Mouse (Mus musculus) monocyte, adult 2 months (primary cell): ENCODE results near the gene D130043K22Rik.
"Not testable (repeated sequence)": the region's sequence is repeated elsewhere in the genome, so short reads cannot be mapped to it uniquely, and the experiment has no call there.

Experiments
- DNase-seq, 2 experiments: peaks; one replicate each; pipeline ENCODE4 v3.0.0; 2022; ENCODE audit warnings: low spot score in 2 of 2, low read depth in 1 of 2

The D130043K22Rik gene

DNA sequence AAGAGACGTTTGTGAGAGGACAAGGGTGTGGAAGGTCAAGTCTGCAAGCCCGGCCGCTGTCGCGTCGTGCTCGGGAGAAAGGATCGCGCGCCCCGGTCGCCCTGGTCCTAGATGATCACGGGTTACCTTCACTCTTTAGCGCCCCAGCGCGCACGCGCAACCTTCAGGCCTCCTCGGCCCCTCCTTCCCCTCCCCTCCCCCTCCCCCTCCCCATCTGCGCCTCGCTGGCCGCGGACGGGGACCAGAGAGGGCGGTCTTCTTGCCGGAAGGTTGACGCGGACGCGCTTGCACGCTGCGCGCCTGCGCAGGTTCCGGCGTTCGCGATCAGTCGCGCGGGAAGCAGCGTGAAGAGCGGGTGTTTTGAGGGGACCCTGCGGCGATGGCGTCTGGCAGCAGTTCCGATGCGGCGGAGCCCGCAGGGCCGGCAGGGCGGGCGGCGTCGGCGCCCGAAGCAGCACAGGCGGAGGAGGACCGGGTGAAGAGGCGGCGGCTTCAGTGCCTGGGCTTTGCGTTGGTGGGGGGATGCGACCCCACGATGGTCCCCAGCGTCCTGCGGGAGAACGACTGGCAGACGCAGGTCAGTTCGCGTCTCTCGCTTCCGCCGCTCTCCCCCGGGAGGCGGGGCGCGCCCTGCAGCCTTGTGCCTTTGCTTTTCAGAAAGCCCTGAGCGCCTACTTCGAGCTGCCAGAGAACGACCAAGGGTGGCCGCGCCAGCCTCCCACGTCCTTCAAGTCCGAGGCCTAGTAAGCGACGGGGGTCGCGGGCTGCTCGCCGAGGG lies 13.4 kb upstream of the D130043K22Rik start, which contains the start of the genes Acot13 and Tdp2:
TSS of gene Acot13 (minus strand) at position 188 of the 778 bp plus-strand sequence.
TSS of gene Tdp2 (plus strand) at position 327 of the 778 bp plus-strand sequence.
- peak; percentile 85 to 89 for DNase-seq

DNA sequence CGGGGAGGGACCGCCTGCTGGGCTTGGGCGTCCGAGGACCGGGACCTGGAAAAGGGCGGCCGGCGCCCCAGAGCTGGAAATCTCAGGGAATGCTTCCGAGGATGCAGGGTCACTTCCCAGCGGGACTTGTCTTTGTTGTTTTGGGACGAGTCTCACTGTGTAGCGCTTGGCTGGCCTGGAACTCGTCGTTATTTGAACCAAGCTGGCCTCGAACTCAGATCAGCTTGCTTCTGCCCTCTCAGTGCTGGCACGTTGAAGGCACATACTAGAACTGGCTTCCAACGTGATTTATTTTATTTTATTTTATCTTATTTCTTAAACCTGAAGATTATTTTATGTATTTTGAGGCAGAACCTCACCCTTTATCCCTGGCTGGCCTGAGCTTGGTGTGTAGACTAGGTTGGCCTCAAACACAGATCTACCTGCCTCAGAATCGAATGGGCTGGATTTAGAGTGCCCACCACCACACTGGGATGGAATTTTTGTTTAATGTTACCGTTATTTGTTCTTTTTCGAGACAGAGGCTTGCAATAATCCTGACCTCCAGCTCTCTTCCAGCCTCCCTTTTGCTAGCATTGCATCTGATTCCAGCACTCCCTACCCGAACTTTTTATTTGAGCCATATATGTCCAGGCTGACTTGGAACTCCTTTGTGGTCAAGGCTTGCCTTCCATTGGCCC lies 12.7 kb upstream of the D130043K22Rik start:
- no peak for DNase-seq

DNA sequence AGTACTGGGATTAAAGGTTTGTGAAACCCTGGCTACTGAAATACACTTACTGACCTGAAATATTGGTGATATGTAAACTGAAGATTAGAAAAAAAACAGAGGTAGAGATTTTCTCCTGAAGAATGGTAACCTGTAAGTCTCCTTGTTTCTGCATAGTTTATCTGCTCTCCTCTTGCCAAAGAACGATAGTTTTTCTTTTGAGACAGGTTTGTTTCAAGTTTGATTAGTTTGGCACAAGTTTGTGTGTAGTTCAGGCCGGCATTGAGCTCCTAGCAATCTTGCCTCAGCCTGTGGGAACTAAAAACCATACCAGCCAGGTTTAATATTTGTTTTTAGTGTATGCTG lies 12.2 kb upstream of the D130043K22Rik start:
- no peak for DNase-seq

DNA sequence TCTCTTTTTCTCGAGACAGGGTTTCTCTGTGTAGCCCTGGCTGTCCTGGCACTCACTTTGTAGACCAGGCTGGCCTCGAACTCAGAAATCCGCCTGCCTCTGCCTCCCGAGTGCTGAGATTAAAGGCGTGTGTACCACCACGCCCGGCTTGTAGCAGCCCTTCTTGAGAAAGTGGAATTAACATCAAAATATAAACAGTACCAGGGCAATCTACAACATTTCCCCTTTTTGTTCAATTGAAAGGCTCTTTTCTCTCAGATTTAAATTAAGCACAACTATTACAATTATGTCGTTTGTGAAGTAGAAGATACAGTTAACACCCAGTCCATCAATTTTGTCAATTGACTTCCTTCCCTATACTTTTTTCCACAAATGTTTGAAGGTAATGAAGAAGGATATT lies 7.2 kb upstream of the D130043K22Rik start:
- not testable (repeated sequence) for DNase-seq

DNA sequence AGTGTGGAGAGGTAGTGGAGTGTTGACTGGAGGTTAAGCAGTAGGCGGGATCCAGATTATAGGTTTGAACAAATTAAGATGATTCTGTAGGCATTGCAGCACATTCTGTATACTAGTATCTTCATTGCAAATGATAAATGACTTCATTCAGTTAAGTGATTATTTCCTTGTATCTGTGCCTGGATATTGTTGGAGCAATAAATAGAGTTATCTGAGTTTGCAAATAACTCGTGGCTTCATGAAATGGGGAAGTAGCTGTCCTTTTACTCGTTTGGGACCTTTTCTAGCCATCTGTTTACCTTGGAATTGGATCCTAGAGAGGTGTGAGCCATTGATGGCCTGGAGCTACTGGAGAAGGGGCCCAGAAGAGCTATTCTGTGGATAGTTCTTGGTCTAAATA lies 5.1 kb upstream of the D130043K22Rik start:
- no peak for DNase-seq

DNA sequence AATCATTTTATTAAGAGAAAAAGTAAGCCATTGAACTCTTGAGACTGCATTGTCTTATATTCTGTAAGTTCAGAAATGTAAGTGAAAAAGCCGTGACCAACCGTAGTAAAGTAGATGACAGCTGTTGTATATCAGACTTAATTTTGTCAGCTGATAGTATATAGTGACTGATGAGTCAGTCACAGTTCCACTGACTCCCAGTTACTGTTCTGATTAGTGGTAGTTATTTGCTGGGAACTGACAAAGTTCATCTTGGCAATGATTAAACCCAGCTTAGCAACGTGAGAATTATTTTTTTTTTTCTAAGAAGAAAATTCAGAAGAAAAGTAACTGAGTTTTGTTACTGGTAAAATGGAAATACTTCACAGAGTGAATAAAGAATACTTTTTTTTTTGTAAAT lies 3.2 kb upstream of the D130043K22Rik start:
- DNase-seq: no peak

DNA sequence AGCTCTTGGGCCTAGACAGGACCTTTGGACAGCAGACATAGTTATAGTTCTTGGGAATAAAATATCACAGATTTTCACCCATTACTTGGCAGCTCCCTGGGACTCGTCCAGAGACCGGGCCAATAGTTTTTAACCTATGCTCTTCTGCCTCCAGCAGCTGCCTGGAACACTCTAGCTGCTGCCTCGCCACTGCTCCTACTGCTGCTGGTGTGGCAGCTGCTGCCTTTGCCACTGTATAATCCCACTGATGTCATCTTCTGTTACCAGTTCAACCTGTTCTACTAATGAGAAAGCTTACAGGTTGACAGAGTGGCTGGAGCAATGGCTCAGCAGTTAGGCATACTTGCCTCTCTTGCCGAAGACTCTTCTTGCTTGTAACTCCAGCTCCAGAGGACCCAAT lies 4.4 kb downstream of the D130043K22Rik start:
- no peak for DNase-seq

DNA sequence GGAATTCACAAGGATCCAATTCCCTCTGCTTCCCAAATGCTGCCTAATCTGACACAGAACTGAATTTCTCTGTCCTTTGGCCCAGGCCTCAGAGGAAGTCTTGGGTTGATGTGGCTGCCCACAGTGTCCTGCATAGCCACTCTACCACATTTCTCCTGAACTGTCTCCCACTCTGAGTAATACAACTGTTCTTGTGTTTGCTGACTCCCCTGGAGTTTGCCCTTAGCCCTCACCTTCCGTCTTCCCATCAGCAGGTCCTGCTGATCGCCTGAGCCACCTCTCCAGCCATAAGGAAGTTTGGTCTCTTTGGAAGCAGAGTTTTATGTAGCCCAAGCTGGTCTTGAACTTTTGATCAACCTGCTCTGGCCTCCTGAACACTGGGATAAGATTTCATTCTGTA lies 7.1 kb downstream of the D130043K22Rik start:
- no peak for DNase-seq

DNA sequence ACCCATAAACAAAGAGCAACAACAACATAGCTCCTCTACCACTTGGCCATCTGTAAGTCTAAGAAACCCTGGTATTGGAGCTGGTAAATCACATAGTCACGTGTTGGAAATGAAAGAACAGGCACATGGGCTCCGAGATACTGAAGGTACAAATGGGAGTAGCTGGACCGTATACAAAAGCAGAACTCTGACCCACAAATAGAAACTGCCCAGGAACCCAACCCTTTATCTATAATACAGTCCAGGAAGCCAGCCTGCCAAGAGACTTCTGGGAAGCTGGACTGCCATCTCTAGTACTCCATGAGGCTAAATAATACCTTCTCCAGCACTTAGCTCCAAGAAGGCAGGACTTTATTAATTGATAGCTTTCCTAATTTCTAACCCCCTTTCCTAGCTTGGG lies 7.6 kb downstream of the D130043K22Rik start:
- no peak for DNase-seq

DNA sequence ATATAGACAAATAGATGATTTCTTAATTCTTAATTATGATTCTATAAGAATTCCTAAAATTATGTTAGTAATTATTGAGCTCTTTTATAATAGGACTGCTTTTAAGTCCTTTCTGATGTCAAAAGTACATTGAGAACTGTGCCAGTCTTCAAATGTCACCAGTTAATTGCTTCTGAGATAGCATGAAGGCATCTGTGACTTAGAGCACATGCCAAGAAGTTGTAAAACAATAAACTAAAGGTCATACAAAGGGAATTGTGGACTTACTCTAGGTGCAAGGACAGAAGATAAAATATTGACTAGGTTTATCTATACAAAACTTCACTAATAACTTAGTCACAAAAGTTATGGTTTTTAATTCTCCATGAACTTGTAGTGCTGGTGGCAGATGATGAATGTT lies 14.2 kb downstream of the D130043K22Rik start:
- no peak for DNase-seq

DNA sequence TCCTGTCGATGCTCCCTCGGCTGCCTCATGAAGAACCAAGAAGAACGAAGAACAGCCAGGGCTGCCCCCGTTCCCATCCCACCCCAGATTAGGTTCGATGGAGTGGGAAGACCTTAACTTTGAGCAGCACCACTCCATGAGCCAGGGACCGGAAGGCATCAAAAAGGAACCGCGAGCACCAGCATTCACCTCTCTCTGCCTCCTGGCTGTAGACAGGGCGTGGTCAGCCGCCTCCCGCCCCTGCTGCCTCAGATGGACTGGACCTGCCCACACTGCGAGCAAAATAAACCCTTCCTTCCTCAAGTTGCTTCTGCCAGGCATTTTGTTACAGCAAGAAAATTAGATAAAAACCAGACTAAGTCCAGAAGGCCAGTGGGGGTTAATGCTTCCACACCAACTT lies 16.1 kb downstream of the D130043K22Rik start:
- no peak for DNase-seq

DNA sequence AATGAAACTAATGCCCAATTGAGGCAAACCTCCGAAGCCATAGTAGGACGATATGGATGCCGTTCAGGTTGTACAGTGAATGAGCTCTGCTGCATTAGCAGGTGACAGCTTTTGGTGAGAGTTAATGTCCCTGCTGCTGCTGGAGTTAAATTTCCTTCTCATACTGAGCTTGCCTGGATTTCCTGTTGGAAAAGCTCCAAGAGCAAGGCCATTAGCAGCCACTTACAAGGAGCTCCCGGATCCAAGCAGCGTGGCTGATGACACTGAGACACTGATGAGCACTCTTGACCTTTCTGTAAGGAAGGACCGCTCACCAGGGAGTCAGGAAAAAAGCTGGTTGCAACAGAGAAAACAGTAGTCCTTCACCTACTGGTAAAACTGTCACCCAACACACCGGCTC lies 17.1 kb downstream of the D130043K22Rik start:
- DNase-seq: no peak

DNA sequence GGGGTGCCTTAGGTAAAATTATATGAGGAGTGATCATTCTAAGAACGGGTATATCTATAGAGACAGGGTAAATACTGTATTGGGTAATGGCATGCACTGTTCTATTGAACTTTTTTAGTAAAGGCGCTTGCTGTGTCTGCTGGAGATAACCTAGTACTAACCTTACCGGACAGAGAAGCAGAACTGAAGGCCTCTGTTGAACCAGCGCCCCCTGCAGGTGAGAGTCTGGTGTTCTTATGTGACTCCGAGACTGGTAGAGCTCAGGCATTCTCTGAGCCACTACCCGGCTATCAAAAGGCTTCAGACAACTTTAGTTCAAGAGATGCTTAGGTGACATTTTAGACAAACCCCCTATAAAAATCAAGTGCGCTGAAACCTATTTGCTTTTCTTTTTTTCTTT lies 17.6 kb downstream of the D130043K22Rik start:
- DNase-seq: peak in 1 of 2 experiments; percentile 10

DNA sequence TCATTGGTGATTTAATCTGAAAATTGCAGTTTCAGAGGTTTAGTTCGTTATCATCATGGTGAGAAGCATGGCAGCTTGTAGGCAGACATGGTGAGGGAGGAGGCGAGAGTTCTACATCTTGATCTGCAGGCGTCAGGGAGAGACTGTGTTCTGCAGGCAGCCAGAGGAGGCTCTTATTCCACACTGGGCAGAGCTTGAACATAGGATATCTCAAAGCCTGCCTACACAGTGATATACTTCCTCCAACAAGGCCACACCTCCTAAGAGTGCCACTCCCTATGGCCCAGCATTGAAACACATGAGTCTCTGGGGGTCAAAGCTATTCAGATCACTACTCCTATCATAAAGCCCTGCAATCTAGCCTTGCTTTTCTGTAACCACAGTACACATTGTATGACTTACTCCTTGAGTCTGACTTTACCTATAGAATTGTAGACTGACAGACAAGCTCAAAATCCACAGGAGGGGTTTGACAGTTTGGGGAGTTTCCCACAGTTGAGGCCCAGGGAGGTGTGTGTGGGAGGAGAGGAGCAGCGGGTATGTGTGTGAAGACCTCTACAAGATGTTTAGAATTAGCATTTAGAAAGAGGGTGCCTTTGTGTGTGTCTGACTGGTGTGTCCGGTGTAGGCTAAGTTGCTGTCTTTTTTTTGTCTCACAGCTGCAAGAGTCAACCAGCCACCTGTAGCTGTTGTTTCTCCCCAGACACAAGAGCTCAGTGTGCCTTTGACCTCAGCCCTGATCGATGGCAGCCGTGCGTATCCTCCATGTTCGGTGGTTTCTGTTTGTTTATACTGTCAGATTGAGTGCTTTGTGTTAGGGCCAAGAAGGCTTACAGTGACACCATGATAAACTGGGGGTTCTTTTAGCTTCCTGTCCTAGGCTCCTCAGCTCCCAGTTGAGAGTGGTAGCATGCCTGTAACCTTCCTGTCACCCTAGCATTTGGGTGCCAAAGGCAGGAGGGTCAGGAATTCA lies 21.8 kb downstream of the D130043K22Rik start:
- DNase-seq: no peak

DNA sequence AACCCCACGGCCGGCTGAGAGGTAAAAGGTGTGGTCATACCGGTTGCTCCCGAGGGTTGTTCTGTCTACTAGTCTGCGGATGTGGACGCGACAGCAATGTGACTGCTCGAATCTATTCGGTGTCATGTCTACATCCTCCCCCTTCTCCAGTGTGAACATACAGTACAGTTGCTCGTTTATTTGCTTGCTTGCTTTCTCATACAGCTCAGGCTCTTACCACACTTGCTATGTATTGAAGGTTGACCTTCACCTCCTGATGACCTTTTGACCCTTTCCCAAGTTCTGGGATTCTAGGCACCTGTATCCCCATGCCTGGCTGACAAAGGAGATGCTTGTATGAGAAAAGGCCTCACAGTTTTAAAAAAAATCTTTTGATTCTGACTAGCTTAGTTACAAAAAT lies 22.9 kb downstream of the D130043K22Rik start:
- no peak for DNase-seq

DNA sequence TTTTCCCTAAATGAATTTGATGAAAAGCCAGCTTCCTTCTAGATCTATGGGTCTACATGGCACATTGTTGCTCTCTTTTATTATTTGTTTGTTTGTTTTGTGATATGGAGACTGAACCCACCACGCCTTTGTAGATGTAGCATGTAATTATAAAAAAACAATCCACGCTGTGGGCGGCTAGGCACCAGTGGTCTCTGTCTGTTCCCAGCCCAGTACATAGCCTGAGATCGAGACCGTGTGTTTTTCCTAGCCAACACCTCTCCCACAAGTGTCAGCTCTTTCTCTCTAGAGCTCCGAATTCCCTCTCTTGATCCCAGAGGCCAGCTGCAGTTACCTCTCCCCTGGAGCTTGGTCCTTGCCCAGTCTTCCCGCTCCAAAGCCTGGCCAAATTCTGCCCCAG lies 23.3 kb downstream of the D130043K22Rik start:
- no peak for DNase-seq

DNA sequence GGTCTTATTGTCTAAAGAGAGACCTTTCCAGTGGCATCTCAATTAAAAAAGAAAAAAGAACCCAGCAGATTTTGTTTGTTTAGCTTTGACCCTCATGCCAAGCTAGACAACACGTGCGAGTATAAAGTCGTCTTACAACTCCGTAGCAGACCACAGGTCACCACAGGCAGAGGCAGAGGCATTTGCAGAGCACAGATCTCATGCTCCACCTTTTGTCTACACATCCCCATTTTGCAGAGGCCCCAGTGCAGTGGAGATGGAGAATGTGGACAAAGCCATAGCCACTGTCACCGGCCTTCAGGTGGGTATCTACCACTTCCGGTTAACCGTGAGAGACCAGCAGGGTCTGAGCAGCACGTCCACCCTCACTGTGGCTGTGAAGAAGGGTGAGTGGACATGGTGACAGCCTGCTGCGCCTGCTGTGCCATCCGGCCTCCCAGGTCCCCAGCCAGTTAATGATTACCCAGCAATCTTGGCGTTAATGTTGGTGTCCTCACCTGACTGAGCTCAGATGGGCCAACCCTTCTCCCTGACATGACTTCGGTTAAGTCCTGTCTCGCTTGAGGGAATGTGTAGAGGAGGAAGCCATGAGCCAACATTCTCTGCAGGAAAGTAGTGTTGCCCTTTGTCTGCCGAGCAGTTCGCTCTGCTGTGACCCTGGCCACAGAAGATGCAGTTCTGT lies 34.6 kb downstream of the D130043K22Rik start:
- no peak for DNase-seq

DNA sequence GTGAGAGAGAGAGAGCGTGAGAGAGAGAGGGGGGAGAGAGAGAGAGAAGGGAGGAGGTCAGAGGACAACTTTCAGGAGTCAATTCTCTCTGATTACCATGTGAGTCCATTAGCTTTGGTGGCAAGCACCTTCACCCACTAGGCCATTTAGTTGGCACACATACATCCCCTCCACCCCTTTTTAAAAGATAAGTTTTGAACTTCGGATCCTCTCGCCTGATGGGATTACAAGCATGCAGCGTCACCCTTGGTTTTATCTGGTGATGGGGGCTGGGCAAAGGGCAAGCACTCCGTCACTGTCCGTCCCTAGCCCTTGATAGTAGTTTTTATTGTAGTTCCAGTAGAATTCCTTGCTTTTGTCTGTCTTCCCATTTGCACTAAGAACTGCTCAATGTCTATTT lies 35.3 kb downstream of the D130043K22Rik start:
- no peak for DNase-seq

DNA sequence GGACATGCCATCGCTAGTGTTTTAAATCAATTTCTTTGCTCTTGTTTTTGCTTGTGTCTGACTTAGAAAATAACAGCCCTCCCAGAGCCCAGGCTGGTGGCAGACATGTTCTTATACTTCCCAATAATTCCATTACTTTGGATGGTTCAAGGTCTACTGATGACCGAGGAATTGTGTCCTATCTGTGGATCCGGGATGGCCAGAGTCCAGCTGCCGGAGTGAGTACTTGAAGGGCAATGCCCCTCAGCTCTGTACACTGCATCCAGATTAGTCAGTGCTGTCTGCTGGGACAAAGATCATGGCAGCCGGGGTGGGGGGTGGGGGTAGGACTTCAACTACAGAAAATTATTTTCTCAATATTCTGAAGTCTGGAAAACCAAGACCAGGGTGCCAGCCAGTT lies 35.8 kb downstream of the D130043K22Rik start:
- no peak for DNase-seq

DNA sequence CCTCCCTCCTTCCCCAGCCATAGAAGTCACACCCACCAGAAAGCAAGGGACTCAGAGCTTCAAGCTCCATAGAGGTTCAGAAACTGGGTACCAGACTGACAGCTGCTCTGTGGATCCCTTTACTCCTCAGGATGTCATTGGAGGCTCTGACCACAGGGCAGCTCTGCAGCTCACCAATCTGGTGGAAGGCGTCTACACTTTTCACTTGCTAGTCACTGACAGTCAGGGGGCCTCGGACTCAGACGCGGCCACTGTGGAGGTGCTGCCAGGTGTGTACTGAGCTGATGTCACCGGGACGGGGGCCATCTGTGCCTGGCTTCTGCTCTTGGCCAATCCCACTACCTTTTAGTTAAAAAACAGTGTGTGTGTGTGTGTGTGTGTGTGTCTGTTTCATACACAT lies 37.5 kb downstream of the D130043K22Rik start:
- no peak for DNase-seq

DNA sequence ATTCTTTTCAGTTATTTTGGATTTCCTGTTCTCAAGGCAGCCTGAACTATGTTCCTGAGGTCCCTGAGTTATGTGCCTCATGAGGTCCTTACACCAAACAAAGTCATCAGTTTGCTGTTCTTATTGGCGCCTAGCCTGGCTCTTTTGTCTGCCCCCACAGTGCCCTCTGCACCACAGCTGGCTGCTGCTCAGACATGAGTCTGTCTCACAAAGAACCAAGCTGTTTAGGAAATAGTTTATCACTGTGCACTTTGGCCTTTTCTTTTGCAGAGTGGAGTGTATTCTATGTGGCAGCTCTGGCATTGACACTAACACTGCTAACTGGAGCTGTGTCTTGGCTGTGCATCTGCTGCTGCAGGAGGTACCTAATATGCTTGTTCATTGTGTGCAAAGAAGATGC lies 44.6 kb downstream of the D130043K22Rik start:
- DNase-seq: no peak
